Mouse (Mus musculus): ENCODE results near the gene Sox6.

The Sox6 gene

DNA sequence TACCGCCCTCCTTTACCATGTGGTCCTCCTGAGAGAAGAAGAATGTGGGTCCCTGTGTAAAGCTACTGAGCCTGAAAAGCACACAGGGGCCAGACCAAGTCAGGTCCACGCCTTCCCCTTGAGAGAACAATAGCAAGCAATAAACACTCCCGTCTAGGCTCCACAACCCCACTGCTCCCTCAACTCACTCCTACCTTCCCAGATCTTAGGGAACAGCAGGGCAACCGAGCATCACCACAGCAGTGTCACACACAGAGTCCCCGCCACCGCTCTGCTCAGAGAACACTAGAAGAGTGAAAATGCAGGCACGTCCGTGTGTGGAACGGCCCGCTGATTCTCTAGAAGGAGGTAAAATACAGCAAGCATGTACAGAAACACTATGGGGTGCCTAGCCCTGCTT lies 208.2 kb downstream of the Sox6 start:
- DNase-seq (ENCODE audit: low spot score): no peak

GRCm38 (mm10) chr7:115829756-115830155 lies 208.8 kb downstream of the Sox6 start:
- DNase-seq (ENCODE audit: low spot score): no peak

GRCm38 (mm10) chr7:115829260-115829659 lies 209.3 kb downstream of the Sox6 start:
- DNase-seq (ENCODE audit: low spot score): no peak

DNA sequence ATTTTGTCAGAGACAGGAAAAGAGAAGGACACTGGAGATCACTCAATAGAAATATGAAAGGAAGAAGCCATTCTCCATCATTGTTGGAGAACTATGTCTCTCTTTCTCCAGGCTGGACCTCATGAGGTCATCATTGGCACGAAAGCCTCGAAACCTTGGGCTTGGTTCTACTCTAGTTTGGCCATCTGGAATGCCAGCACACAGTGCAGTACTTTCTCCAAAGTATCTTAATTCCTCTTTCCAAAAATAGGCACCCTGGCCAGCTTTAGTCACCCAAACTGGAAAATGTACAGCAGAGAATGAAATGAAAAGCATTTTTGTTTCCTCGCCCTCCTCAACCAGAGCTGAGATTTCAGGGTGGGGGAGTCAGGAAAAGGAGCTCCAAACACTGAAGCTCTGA lies 213.3 kb downstream of the Sox6 start:
- no peak for DNase-seq (ENCODE audit: low spot score)

- no peak for DNase-seq (ENCODE audit: low spot score)
Observed at GRCm38 (mm10) chr7:115824621-115825256, 213.9 kb downstream of the Sox6 start.

- no peak for DNase-seq (ENCODE audit: low spot score)
Observed at GRCm38 (mm10) chr7:115819136-115819535, 219.5 kb downstream of the Sox6 start.

GRCm38 (mm10) chr7:115803256-115803655 lies 235.3 kb downstream of the Sox6 start:
- DNase-seq (ENCODE audit: low spot score): no peak

DNA sequence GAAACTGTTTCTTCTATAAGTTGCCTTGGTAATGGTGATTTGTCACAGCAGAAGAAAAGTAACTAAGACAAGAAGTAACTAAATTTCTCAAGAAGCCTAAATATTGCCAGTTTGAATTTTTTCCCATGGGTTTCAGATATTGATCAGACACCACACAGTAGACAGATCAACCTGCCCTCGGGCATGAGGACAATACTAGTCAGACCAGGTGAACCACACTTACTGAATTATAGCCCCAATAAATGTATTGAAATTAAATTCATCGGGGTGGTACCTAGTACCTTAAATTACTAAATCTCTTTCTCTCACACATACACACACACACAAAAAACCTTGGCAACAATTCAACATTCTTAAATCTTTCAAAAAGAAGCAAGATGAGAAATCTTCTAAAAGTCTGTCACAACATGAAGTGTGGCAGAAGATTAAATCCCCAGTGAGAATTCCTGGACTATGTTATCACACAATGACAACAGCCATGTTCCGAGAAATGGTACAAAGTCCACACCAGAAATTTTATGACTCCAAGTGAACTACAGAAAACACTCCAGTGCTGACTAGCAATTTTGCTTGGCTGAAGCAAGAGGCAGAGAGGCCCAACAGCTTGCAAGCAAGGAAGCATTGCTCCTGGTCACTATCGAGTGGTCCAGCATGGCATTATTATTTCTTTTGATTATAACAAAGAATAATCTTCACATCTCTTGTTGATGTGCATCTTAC lies 244.3 kb downstream of the Sox6 start:
- no peak for DNase-seq (ENCODE audit: low spot score)

DNA sequence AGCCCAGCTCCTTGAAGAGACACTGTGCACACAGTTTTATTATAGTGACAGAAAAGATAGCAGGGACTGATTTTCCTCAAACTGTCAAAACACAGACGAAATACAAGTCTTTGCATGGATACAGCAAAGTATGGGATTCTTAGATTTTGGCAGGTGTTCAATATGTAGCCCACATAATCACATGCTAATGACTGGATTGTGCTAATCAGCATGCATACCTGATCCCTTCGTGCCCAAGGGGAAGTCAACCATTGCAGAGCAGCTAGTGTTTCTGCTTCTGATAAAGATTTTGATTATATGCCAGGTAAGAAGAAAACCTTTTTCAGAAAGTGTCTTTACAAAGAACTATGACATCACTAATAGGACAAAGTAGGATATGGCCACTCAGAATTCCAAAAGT lies 245.8 kb downstream of the Sox6 start:
- DNase-seq (ENCODE audit: low spot score): no peak

GRCm38 (mm10) chr7:115789116-115789823 lies 249.3 kb downstream of the Sox6 start:
- DNase-seq (ENCODE audit: low spot score): no peak

GRCm38 (mm10) chr7:115783982-115784917 lies 254.3 kb downstream of the Sox6 start:
- no peak for DNase-seq (ENCODE audit: low spot score)

DNA sequence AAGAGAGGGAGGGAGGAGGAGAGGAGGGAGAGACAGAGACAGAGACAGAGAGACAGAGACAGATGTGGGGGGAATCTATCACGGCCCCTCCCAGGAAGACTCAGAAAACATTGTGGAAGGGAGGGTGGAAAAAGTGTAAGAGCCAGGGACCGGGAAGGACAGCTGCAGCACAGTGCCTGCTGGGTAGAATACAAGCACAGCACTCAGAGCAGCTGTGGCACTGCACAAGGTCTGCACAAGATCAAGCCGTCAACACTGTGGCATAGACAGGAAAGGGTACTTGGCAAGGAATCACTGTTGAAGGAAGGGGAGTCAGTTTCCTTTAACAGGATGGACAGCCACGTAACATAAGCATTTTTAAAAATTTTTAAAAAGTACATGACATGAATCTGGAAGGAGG lies 258.4 kb downstream of the Sox6 start:
- no peak for DNase-seq (ENCODE audit: low spot score)

- no peak for DNase-seq (ENCODE audit: low spot score)
Observed at GRCm38 (mm10) chr7:115779544-115779943, 259.1 kb downstream of the Sox6 start.

DNA sequence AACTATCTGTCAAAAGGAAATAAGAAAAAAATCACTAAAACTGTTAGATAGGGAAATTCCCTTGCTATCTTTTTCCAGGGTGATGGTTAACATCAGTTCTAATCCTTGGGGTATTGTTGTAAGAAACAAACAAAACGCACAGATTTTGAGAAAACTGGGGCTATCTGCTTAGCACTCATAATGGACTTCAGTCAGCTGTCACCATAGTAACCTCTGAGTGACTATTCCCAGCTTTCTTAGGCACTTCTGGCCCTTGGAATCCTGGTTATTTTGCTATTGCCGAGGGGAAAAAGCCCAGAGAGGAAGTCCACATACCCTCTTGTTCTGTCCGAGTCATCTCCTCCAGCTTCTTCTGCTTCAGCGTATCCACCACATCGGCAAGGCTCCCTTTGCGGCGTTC lies 261.9 kb downstream of the Sox6 start:
- DNase-seq (ENCODE audit: low spot score): no peak

- DNase-seq (ENCODE audit: low spot score): no peak
Observed at GRCm38 (mm10) chr7:115776324-115776723, 262.3 kb downstream of the Sox6 start.

GRCm38 (mm10) chr7:115766316-115766715 lies 272.3 kb downstream of the Sox6 start:
- no peak for DNase-seq (ENCODE audit: low spot score)

DNA sequence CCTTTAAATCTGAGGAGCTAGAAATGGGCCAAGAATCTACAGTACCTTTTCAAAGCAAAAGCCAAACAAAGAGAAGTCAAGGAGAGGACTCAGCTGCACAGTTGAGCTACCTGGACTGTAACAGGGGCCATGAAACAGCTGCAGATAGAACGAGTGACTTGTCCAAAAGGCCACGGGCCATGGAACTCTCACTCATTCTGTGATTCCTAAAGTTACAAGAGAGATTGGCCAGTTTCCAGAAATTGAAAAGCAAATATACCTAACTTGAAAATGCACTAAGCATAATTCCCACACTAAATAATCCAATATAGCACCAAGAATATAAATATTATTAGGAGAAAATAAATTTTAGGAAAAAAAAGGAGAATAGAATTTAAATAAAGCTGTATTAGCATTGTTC lies 274.7 kb downstream of the Sox6 start:
- no peak for DNase-seq (ENCODE audit: low spot score)

DNA sequence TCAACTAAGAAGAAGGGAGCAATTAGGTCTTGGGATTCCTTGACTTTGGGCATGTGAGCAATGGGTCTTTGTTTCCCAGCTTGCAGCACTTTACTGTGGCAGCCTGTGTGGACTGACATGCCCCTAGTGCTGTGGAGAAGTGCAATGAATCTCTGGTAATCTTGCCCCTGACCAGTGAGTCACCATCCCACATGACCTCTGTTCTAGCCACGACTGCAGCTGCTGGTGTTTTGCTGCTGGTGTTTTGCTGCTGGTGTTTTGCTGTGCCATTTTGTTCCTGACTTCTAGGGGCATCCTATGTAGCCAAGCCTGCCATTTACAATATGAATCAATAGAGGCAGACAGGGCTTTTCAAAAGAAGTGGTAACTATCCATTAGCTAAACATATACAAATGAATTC lies 280.4 kb downstream of the Sox6 start:
- no peak for DNase-seq (ENCODE audit: low spot score)

DNA sequence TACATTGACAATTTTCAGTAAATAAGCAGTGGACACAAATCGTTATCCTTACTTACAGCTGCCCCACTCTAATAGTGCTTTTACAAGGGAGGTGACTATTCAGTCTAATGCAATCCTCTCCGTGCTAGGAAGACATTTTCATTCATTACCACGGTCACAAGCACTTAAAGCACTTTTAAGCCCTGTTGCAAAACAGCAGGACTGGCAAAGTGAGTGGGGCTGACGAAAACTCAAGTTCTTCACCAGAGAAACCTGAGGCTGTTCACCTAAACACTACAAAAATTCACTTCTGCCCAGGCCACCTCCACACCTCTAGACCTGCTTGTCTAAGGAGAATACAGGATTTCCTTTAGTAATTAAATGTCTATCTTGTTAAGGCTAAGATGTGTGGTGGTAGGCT lies 283.3 kb downstream of the Sox6 start:
- DNase-seq (ENCODE audit: low spot score): no peak

GRCm38 (mm10) chr7:115754216-115754615 lies 284.4 kb downstream of the Sox6 start:
- DNase-seq (ENCODE audit: low spot score): no peak

GRCm38 (mm10) chr7:115752121-115752634 lies 286.4 kb downstream of the Sox6 start:
- DNase-seq (ENCODE audit: low spot score): no peak

DNA sequence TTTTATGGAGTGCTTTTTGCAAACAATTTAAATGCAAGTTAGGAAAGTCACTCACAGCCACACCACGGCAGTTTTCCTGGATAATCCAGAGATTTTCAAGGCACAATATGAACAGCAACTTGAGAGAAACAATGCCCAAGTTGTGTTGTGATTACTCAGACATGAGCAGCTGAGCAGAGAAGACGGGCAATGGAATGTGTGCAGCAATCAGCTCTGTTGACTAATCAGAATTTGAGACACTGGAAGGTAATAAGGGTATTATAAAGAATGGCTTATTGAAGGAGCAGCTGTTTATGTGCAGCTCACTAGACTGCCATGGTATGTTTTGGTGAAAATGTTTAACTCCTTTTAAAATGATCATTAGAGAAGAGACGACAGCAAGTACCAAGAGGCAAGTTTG lies 287.5 kb downstream of the Sox6 start:
- no peak for DNase-seq (ENCODE audit: low spot score)
